Mouse (Mus musculus): ENCODE data around the gene Myh7. TPM values are rescaled to one million over a fixed set of nuclear protein-coding genes. Genes with fewer than 3 reads are reported as not detected.

The Myh7 gene
- polyA plus RNA-seq, 1 experiment from 2014 or later: 13.1 TPM

DNA sequence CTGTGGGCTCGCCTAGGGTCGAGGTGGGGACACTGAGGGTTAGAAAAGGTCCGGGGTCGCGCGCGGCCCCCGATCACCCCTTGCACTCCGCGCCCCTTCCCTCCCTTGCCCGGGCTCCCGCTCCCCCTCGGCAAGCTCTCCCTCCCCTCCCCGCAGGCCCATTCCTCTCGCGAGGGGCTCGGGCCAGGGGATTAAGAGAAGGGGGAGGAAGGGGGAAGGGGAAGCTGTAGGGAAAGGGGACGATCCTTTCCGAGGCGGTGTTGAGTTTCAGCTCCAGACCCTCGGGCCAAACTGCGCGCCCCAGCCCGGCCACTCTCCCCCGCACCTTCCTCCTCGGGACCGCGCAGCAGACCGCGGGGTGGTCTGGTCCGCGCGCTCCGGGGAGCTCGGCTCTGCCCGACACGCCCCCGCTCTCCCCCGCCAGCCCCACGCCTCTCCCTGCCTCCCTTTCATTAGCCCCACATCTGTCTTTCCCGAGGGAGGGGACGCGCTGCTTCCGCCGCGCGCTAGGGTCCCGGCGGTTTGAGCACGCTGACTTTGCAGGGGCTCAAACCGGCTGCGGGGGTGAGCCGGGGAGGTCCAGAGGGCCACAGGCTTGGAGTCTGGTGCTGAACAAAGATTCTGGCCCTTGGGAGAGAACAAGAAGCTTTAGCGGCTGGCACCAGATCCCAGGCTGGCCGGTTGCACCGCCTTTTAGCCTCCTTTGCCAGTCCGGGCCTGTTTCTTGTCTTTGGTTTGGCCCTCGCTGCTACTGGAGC, 67.8 kb downstream of the Myh7 start:
- WGBS: under 1% methylated on average over 42 of the region's 58 CpGs
- H3K4me3 ChIP-seq (ENCODE audit: low read depth, low read length): peak overlapping the region; percentile 49
- H3K9ac ChIP-seq (replicated peaks; ENCODE audit: low read length): peak overlapping the region; percentile 98
- ATAC-seq (replicated peaks; ENCODE audit: insufficient number of reproducible peaks, low FRiP score, low TSS enrichment, low read depth) (peak; percentile 82), DNase-seq (ENCODE audit: low spot score) (peak; percentile 92)
- peak overlapping the region; percentile 97 for H3K4me2 ChIP-seq (ENCODE audit: low read depth, low read length)
- no peaks in the 10 kb centered on the region for H3K27me3 ChIP-seq (ENCODE audit: control insufficient read depth, insufficient read depth, low read length)
- peaks cover 11% of the 10 kb centered on the region for H3K4me1 ChIP-seq (ENCODE audit: control insufficient read depth, insufficient read depth, low read length)
- H3K27ac ChIP-seq (replicated peaks; ENCODE audit: low read depth, low read length): peak overlapping the region; percentile 99
- H3K9me3 ChIP-seq (replicated peaks; ENCODE audit: control insufficient read depth, low read length): peaks cover under 1% of the 10 kb centered on the region; the same call in 1 of the 2 replicates
- peaks cover under 1% of the 10 kb centered on the region; the same call in 1 of the 2 replicates for H3K36me3 ChIP-seq (replicated peaks; ENCODE audit: control insufficient read depth, insufficient read depth, low read depth, low read length)

DNA sequence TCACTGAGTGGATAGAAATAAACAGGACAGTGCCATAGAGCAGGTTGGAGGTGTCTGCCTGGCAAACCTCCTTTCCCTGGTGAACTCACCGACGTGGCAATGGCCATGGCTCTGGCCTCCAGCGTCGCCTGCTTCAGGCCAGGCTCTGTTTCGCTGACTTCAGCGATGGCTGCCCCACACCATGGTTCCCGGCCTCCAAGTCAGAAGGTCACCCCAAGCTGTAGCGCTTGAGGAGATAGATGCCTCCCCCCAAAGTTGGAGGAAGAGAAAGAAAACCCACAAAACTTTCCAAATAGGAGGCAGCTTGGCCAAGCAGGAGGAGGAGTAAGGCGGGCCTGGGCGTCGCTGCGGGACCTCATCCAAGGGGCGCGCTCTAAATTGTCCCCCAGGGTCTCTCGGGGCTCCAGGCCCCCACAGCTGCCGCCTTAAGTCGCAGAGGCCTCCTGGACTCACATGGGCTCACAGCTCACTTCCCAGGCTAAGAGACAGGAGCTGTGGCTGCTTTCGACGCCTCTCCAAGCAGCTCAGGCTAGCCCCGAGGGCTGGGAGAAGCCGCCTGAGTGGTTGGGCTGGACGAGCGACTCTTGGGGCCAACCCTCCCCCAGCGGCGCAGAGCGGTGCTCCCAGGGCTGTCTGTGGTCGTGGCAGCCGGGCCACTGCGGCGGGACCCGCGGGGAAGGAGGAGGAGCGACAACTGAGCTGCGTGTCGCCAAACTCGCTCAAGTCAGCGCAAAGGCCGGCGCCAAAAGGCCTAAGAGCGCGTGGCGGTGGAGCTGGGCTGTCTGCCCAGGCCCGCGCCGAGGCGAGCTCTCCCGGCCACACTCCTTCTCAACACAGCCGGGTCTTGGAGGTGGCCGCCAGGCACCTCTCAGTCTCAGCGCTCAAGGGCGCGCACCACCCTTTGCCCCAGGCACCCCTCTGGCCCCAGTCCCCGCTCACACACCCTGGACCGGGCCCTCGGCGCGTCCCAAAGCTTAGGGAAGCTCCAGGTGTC, 68.8 kb downstream of the Myh7 start, which contains the start of gene Efs:
Gene Efs (minus strand): TSS at position 778 of the 994 bp plus-strand sequence.
- H3K27ac ChIP-seq (replicated peaks; ENCODE audit: low read depth, low read length): peak within 1 kb of the TSS; percentile 99
- peaks cover 11% of the 10 kb centered on the region for H3K4me1 ChIP-seq (ENCODE audit: control insufficient read depth, insufficient read depth, low read length)
- peaks cover 9% of the 10 kb centered on the region for H3K36me3 ChIP-seq (replicated peaks; ENCODE audit: control insufficient read depth, insufficient read depth, low read depth, low read length)
- H3K4me3 ChIP-seq (ENCODE audit: low read depth, low read length): peak within 1 kb of the TSS; percentile 49
- H3K27me3 ChIP-seq (ENCODE audit: control insufficient read depth, insufficient read depth, low read length): no peaks in the 10 kb centered on the region
- peaks cover 10% of the 10 kb centered on the region for H3K9me3 ChIP-seq (replicated peaks; ENCODE audit: control insufficient read depth, low read length)
- WGBS: under 1% methylated on average over 57 of the region's 57 CpGs
- ATAC-seq (replicated peaks; ENCODE audit: insufficient number of reproducible peaks, low FRiP score, low TSS enrichment, low read depth): peak; percentile 75
- H3K9ac ChIP-seq (replicated peaks; ENCODE audit: low read length): peak within 1 kb of the TSS; percentile 98
- H3K4me2 ChIP-seq (ENCODE audit: low read depth, low read length): peak within 1 kb of the TSS; percentile 97
- DNase-seq (ENCODE audit: low spot score): peak; percentile 75

- Histone ChIP-seq H3K4me2 (ENCODE audit: low read depth, low read length) (peak overlapping the region; percentile 97), H3K4me3 (ENCODE audit: low read depth, low read length) (peak overlapping the region; percentile 49), H3K27ac (replicated peaks; ENCODE audit: low read depth, low read length) (peak overlapping the region; percentile 99), H3K9me3 (replicated peaks; ENCODE audit: control insufficient read depth, low read length) (peaks cover 10% of the 10 kb centered on the region), H3K9ac (replicated peaks; ENCODE audit: low read length) (peak overlapping the region; percentile 98), H3K36me3 (replicated peaks; ENCODE audit: control insufficient read depth, insufficient read depth, low read depth, low read length) (peaks cover 11% of the 10 kb centered on the region), H3K4me1 (ENCODE audit: control insufficient read depth, insufficient read depth, low read length) (peaks cover 11% of the 10 kb centered on the region), H3K27me3 (ENCODE audit: control insufficient read depth, insufficient read depth, low read length) (no peaks in the 10 kb centered on the region)
- WGBS: 11% methylated on average over 7 of the region's 7 CpGs
- ATAC-seq (replicated peaks; ENCODE audit: insufficient number of reproducible peaks, low FRiP score, low TSS enrichment, low read depth) (peak; percentile 65), DNase-seq (ENCODE audit: low spot score) (peak; percentile 77)
Observed at GRCm38 (mm10) chr14:54924641-54925348, 69.6 kb downstream of the Myh7 start.

MicroRNAs encoded within 50 kb of the gene (microRNA counts, 519-probe panel; counts per million panel counts)
- microRNA mmu-miR-208a: 1,208 counts per million, percentile 2 among the panel's probes with 10 or more counts
- not detected for microRNA mmu-miR-208b

Small RNA genes within 50 kb of the gene (microRNA-seq; reads per million reads assigned to microRNA genes)
- gene Mir208a (ENCODE audit: borderline number of aligned reads): 167 reads per million, percentile 49 among the genes with 10 or more reads in this experiment
- 827 reads per million, percentile 68 among the genes with 10 or more reads in this experiment for gene Mir208b (ENCODE audit: borderline number of aligned reads)

Other genes with a start within 250 kb of the Myh7 start
- gene Slc7a8, start 212.7 kb downstream of the Myh7 start, polyA plus RNA-seq (2014; fragmentation: Nextera tagmentation; extraction: Ambion mirVana): 2.5 and 5.3 TPM in 2 replicates
- not detected in 2 replicates for gene Rnf212b, start 180.5 kb downstream of the Myh7 start, polyA plus RNA-seq (2014; fragmentation: Nextera tagmentation; extraction: Ambion mirVana)
- 13.7 and 14.5 TPM in 2 replicates for gene Homez, start 123.7 kb downstream of the Myh7 start, polyA plus RNA-seq (2014; fragmentation: Nextera tagmentation; extraction: Ambion mirVana)
- 0.33 and 0.34 TPM in 2 replicates for gene Ppp1r3e, start 117.1 kb downstream of the Myh7 start, polyA plus RNA-seq (2014; fragmentation: Nextera tagmentation; extraction: Ambion mirVana)
- 2.7 and 3.6 TPM in 2 replicates for gene Bcl2l2, start 111.2 kb downstream of the Myh7 start, polyA plus RNA-seq (2014; fragmentation: Nextera tagmentation; extraction: Ambion mirVana)
- 0.38 TPM in 1 of 2 replicates, not detected in the other for gene Gm20521, start 111.2 kb downstream of the Myh7 start, polyA plus RNA-seq (2014; fragmentation: Nextera tagmentation; extraction: Ambion mirVana)
- gene Pabpn1, start 102.1 kb downstream of the Myh7 start, polyA plus RNA-seq (2014; fragmentation: Nextera tagmentation; extraction: Ambion mirVana): 149 and 167 TPM in 2 replicates
- gene Slc22a17, start 81.5 kb downstream of the Myh7 start, polyA plus RNA-seq (2014; fragmentation: Nextera tagmentation; extraction: Ambion mirVana): 36.6 and 38.2 TPM in 2 replicates
- 29.0 and 29.9 TPM in 2 replicates for gene Efs, start 68.5 kb downstream of the Myh7 start, polyA plus RNA-seq (2014; fragmentation: Nextera tagmentation; extraction: Ambion mirVana)
- not detected in 2 replicates for gene Il25, start 61.9 kb downstream of the Myh7 start, polyA plus RNA-seq (2014; fragmentation: Nextera tagmentation; extraction: Ambion mirVana)
- gene Cmtm5, start 58.4 kb downstream of the Myh7 start, polyA plus RNA-seq (2014; fragmentation: Nextera tagmentation; extraction: Ambion mirVana): 2.0 and 2.8 TPM in 2 replicates
- 0.91 and 9.2 TPM in 2 replicates for gene Myh6, start 27.7 kb downstream of the Myh7 start, polyA plus RNA-seq (2014; fragmentation: Nextera tagmentation; extraction: Ambion mirVana)
- not detected in 2 replicates for gene Gm17428, start 17.7 kb downstream of the Myh7 start, polyA plus RNA-seq (2014; fragmentation: Nextera tagmentation; extraction: Ambion mirVana)
- gene Ngdn, start 20.8 kb upstream of the Myh7 start, polyA plus RNA-seq (2014; fragmentation: Nextera tagmentation; extraction: Ambion mirVana): 92.8 and 97.7 TPM in 2 replicates
- gene Zfhx2, start 97.7 kb upstream of the Myh7 start, polyA plus RNA-seq (2014; fragmentation: Nextera tagmentation; extraction: Ambion mirVana): 4.5 and 6.0 TPM in 2 replicates
- 19.0 and 19.6 TPM in 2 replicates for gene Thtpa, start 100.2 kb upstream of the Myh7 start, polyA plus RNA-seq (2014; fragmentation: Nextera tagmentation; extraction: Ambion mirVana)
- gene Ap1g2, start 112.0 kb upstream of the Myh7 start, polyA plus RNA-seq (2014; fragmentation: Nextera tagmentation; extraction: Ambion mirVana): 8.4 and 13.4 TPM in 2 replicates
- 1.2 and 1.3 TPM in 2 replicates for gene Jph4, start 122.3 kb upstream of the Myh7 start, polyA plus RNA-seq (2014; fragmentation: Nextera tagmentation; extraction: Ambion mirVana)
- gene Dhrs2, start 227.4 kb upstream of the Myh7 start, polyA plus RNA-seq (2014; fragmentation: Nextera tagmentation; extraction: Ambion mirVana): 0.52 TPM in 1 of 2 replicates, not detected in the other